Mouse (Mus musculus) hematopoietic stem cell, adult 5-6 weeks (primary cell): ENCODE data around the gene Olfr204. TPM values are rescaled to one million over a fixed set of nuclear protein-coding genes. Genes with fewer than 3 reads are reported as not detected.
"Not testable (repeated sequence)": the region's sequence is repeated elsewhere in the genome, so short reads cannot be mapped to it uniquely, and the experiment has no call there.

Source experiments
- ATAC-seq, 2 experiments: fragments of 125-278 bp in 1 of 2; replicated peaks in 1 of 2; 2 replicates each; pipeline ENCODE4 v1.8.0; 2016 to 2017; ENCODE audit warnings: inconsistent platforms in 2 of 2, mild to moderate bottlenecking in 2 of 2, moderate number of reproducible peaks in 2 of 2, low read depth in 1 of 2, moderate TSS enrichment in 1 of 2; ENCODE audit not compliant: low FRiP score in 2 of 2, poor library complexity in 2 of 2, severe bottlenecking in 2 of 2, insufficient read depth in 1 of 2, low TSS enrichment in 1 of 2
- total RNA-seq: library from RNA; stranded (forward); fragments of 172-1452, 232-1000 nt; gene quantifications from 2 replicates; pipeline ENCODE4 v1.2.3, GENCODE M21; 2017

The Olfr204 gene
- not detected in 2 replicates for total RNA-seq

DNA sequence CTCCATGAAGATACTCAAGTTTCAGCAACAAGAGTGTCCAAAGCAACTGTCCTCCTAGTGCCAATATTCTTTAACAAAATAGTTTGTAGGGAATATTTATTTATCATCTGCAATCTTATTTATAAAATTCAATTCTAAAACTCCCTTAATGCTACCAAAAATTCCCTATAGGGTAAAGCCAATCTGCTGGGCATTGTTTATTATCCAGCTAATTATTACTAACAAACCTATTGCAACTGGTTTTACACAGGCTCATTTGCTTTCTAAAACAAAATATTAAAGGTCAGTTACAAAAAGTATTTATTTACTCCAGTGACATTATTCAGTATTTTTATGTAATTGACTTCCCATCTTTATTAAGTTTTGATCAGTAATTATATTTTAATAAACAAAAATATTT lies at the start of gene Olfr204:
Gene Olfr204 (minus strand): TSS at position 101 of the 400 bp plus-strand sequence.
- no peak for ATAC-seq

GRCm38 (mm10) chr16:59363893-59364292 lies 45.8 kb upstream of the Olfr204 start, which contains the start of gene Olfr209:
Gene Olfr209, minus strand, starts transcription at chr16:59363993.
- ATAC-seq, result no peak

- no peak for ATAC-seq
These were observed 31.1 kb upstream of the Olfr204 start, which contains the start of gene Olfr206 for GRCm38 (mm10) chr16:59349146-59349545. Gene Olfr206, minus strand, starts transcription at chr16:59349246.

GRCm38 (mm10) chr16:59331038-59331437 lies 13.0 kb upstream of the Olfr204 start, which contains the start of gene Olfr205:
Gene Olfr205, minus strand, starts transcription at chr16:59331138.
- ATAC-seq, result no peak

- ATAC-seq, result not testable (repeated sequence)
These were observed 5.2 kb upstream of the Olfr204 start for GRCm38 (mm10) chr16:59323262-59323661.

GRCm38 (mm10) chr16:59298581-59298980 lies 19.5 kb downstream of the Olfr204 start, which contains the start of gene Olfr203:
Gene Olfr203, plus strand, starts transcription at chr16:59298881.
- ATAC-seq, result no peak

DNA sequence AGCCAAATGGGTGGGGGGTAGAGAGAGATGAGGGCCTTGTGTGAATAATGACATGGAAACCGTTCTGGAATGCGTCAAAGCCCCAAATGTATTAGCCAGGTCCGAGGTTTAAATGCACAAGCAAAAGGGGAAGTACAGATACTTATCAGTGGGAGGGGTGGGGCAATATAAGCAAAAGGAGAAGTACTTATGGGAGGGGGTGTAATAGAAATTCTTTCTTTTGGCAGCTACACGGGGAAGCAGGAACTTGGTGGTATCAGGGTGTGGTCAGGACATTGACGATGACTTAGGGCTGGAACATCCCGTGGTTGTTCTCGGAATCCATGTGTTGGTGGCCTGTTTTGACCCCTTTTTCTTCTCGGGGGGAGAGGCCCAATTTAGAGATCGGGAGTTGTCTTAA lies 30.5 kb downstream of the Olfr204 start:
- not testable (repeated sequence) for ATAC-seq

DNA sequence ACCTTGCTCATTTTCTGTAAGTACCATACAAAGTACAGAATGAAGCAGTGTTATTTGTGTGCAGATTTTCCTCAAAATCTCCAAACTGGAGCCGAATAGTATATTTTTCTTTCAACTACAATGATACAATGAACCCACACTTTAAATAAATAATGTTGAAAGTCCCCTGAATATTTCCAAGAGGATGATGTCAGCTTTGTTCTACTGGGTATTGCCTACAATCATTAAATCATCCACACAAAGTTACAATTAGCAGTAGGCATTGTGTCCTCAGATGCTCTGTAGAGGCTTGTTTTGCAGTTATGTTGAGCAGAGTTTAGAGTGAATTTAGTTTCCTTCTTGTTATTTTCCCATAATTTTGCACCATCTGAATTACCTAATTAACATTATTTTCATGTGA lies 31.4 kb downstream of the Olfr204 start, which contains the start of gene Olfr202:
Gene Olfr202 (minus strand): TSS at position 101 of the 400 bp plus-strand sequence.
- ATAC-seq, result no peak

DNA sequence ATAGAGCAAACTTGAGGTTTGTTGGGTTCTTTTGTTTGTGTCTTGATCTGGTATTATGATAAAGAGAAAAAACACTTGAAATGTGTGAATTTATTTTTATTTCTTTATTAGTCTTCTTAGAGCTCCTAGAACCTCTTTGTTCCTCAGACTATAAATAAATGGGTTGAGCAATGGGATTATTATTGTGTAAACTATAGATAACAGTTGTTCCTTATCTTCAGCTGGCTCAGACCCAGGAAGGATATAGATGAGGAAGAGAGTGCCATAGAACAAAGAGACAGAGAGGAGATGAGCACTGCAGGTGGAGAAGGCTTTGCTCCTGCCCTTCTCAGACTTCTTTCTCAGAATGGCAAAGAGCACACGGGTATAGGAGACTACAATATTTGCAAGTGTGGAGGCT lies 34.6 kb downstream of the Olfr204 start:
- no peak for ATAC-seq

- no peak for ATAC-seq
These were observed 37.5 kb downstream of the Olfr204 start for GRCm38 (mm10) chr16:59280542-59280941.

- not testable (repeated sequence) for ATAC-seq
These were observed 45.5 kb downstream of the Olfr204 start, which contains the start of gene Olfr201 for GRCm38 (mm10) chr16:59272532-59272931. Gene Olfr201, minus strand, starts transcription at chr16:59272632.

GRCm38 (mm10) chr16:59269097-59269496 lies 49.0 kb downstream of the Olfr204 start:
- not testable (repeated sequence) for ATAC-seq

Other genes with a start within 250 kb of the Olfr204 start
- not detected in 2 replicates for gene Olfr190, start 240.2 kb downstream of the Olfr204 start, total RNA-seq
- not detected in 2 replicates for gene Olfr191, start 228.4 kb downstream of the Olfr204 start, total RNA-seq
- not detected in 2 replicates for gene Olfr193, start 206.4 kb downstream of the Olfr204 start, total RNA-seq
- not detected in 2 replicates for gene Olfr194, start 197.2 kb downstream of the Olfr204 start, total RNA-seq
- not detected in 2 replicates for gene Olfr195, start 171.2 kb downstream of the Olfr204 start, total RNA-seq
- not detected in 2 replicates for gene Olfr196, start 147.8 kb downstream of the Olfr204 start, total RNA-seq
- gene Olfr198, start 114.7 kb downstream of the Olfr204 start, total RNA-seq, result not detected in 2 replicates
- gene Olfr199, start 98.5 kb downstream of the Olfr204 start, total RNA-seq, result not detected in 2 replicates
- not detected in 2 replicates for gene Olfr201, start 45.6 kb downstream of the Olfr204 start, total RNA-seq
- not detected in 2 replicates for gene Olfr202, start 31.5 kb downstream of the Olfr204 start, total RNA-seq
- gene Olfr203, start 19.4 kb downstream of the Olfr204 start, total RNA-seq, result not detected in 2 replicates
- gene Olfr205, start 12.9 kb upstream of the Olfr204 start, total RNA-seq, result not detected in 2 replicates
- not detected in 2 replicates for gene Olfr206, start 31.0 kb upstream of the Olfr204 start, total RNA-seq
- gene Olfr209, start 45.7 kb upstream of the Olfr204 start, total RNA-seq, result not detected in 2 replicates
- not detected in 2 replicates for gene Gabrr3, start 89.1 kb upstream of the Olfr204 start, total RNA-seq
- 77.5 and 84.5 TPM in 2 replicates for gene Riox2, start 153.5 kb upstream of the Olfr204 start, total RNA-seq